Mouse (Mus musculus) hindbrain, postnatal 0 days (tissue): ENCODE measurements around the gene Eef1g. TPM values are rescaled to one million over a fixed set of nuclear protein-coding genes. Genes with fewer than 3 reads are reported as not detected.
"Not testable (repeated sequence)": the region's sequence is repeated elsewhere in the genome, so short reads cannot be mapped to it uniquely, and the experiment has no call there.

ENCODE experiments used
- ATAC-seq: fragments of 200-750 bp; cut with Nextera tagmentation; 2 replicates; pipeline ENCODE4 v1.8.0; 2017; ENCODE audit warnings: mild to moderate bottlenecking, moderate TSS enrichment, moderate library complexity
- DNase-seq: peaks from one replicate; pipeline ENCODE4 v3.0.0-alpha.2; 2015; ENCODE audit warnings: low spot score
- H3K27ac ChIP-seq: fragments of 300-500 bp; sonication (generic); 2 replicates; pipeline ENCODE4 v1.5.1; 2014; ENCODE audit warnings: mild to moderate bottlenecking
- H3K27me3 ChIP-seq: fragments of 300-500 bp; sonication (generic); 2 replicates; pipeline ENCODE4 v1.6.1; 2014; ENCODE audit warnings: low read length, mixed read lengths; ENCODE audit not compliant: insufficient read depth
- H3K36me3 ChIP-seq: fragments of 300-500 bp; sonication (generic); 2 replicates; pipeline ENCODE4 v1.6.1; 2014; ENCODE audit warnings: low read length, mixed read lengths; ENCODE audit not compliant: insufficient read depth
- H3K4me1 ChIP-seq: fragments of 300-500 bp; sonication (generic); 2 replicates; pipeline ENCODE4 v1.6.1; 2014; ENCODE audit warnings: antibody characterized with exemption, low read length, mixed read lengths; ENCODE audit not compliant: insufficient read depth
- H3K4me2 ChIP-seq: fragments of 300-500 bp; sonication (generic); 2 replicates; pipeline ENCODE4 v1.6.1; 2014; ENCODE audit warnings: low read depth, mild to moderate bottlenecking, low read length, moderate library complexity, mixed read lengths
- H3K4me3 ChIP-seq: fragments of 300-500 bp; sonication (generic); 2 replicates; pipeline ENCODE4 v1.5.1; 2014; ENCODE audit warnings: low read length
- H3K9ac ChIP-seq: fragments of 300-500 bp; sonication (generic); replicated peaks from 2 replicates; pipeline ENCODE4 v1.6.1; 2014; ENCODE audit warnings: mild to moderate bottlenecking, low read length, moderate library complexity, mixed read lengths
- H3K9me3 ChIP-seq: fragments of 300-500 bp; sonication (generic); 2 replicates; pipeline ENCODE4 v1.6.1; 2016; ENCODE audit warnings: low read length, mixed read lengths
- CTCF ChIP-seq: IDR thresholded peaks from 2 replicates; pipeline ENCODE4 v1.5.1; 2016; ENCODE audit warnings: antibody characterized with exemption, control low read depth, low read depth
- WGBS: fragments of 180-500 bp; shearing (Covaris S2); extraction: QIAGEN DNeasy Blood & Tissue Kit; methylation state at CpG from one replicate; pipeline ENCODE4 v1.1.7; 2014; 5-methylcytosine and 5-hydroxymethylcytosine counted together
- polyA plus RNA-seq: library from polyadenylated mRNA; unstranded; fragments of >200 nt; fragmentation: Nextera tagmentation; extraction: Ambion mirVana; gene quantifications from 2 replicates; pipeline ENCODE4 v1.2.1, GENCODE M21; 2015
- total RNA-seq: library from RNA; depleted of rRNA; stranded (reverse); fragments of >200 nt; gene quantifications from 2 replicates; pipeline ENCODE4 v1.2.3, GENCODE M21; 2014

The Eef1g gene
- total and polyA plus RNA-seq, 2 experiments from 2014 or later: 256 to 469 TPM

DNA sequence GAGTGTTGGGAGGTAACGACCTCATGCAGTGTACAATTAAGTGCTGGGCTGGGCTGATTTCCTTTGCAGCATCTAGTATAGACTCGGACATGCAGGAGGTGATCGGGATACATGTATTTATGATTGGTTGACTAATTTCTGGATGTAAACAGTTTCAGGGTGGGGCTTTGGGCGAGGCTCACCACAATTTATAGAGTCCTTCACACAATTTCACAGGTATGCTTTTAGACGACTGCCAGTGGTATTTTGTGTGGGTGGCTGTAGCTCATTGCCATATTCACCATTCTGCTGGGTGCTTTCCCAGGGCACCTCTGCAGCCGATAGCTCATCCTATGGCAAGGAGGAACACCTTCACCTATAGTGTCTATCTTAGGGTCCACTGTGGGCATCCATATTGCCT, 31.7 kb downstream of the Eef1g start:
- Histone ChIP-seq H3K9ac (no peak overlapping the region), H3K4me3 (no peak overlapping the region), H3K27me3 (no peaks in the 10 kb centered on the region), H3K4me1 (no peaks in the 10 kb centered on the region), H3K9me3 (no peaks in the 10 kb centered on the region), H3K4me2 (no peak overlapping the region), H3K36me3 (no peaks in the 10 kb centered on the region), H3K27ac (no peak overlapping the region)
- DNase-seq: no peak
- no peak for ATAC-seq
- TF ChIP-seq CTCF: no peak
- WGBS: 81% methylated on average over 6 of the region's 6 CpGs

DNA sequence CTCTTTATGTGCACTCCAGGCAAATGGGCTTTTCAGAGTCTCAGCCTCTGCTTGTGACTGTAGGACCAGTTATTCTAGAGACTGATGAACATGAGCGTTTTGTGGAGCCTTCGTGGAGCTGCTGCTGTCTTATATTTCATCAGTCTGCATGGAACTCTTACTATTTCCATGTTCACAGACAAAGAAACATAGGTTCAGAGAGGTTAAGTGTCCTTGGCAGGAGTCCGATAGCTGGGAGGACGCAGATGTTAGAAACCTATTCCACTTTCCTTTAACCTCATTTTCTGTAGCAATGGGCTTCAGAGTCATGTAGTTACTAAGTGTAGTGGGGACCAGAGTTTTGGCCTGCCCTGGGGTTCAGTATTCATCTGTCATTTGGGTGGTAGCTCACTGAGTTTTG, 32.4 kb downstream of the Eef1g start:
- H3K9ac ChIP-seq: no peak overlapping the region
- no peak overlapping the region for H3K4me2 ChIP-seq
- H3K9me3 ChIP-seq: no peaks in the 10 kb centered on the region
- H3K4me3 ChIP-seq: no peak overlapping the region
- H3K27ac ChIP-seq: no peak overlapping the region
- no peaks in the 10 kb centered on the region for H3K36me3 ChIP-seq
- ATAC-seq (no peak), DNase-seq (no peak)
- WGBS: 81% methylated on average over 4 of the region's 4 CpGs
- no peak for TF ChIP-seq CTCF
- no peaks in the 10 kb centered on the region for H3K4me1 ChIP-seq
- no peaks in the 10 kb centered on the region for H3K27me3 ChIP-seq

DNA sequence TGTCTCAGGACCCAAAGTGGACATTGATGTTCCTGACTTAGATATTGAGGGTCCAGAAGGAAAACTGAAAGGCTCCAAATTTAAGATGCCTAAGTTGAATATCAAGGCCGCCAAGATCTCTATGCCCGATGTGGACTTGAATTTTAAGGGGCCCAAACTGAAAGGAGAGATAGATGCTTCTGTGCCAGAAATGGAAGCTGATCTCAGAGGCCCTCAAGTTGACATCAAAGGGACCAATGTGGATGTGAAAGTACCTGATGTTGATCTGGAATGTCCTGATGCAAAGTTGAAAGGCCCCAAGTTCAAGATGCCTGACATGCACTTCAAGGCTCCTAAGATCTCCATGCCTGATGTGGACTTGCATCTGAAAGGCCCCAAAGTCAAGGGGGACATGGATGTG, 40.1 kb downstream of the Eef1g start:
- not testable (repeated sequence) for H3K4me3 ChIP-seq, H3K36me3 ChIP-seq, H3K4me2 ChIP-seq, H3K4me1 ChIP-seq, DNase-seq, ATAC-seq, H3K9ac ChIP-seq, H3K27me3 ChIP-seq, H3K27ac ChIP-seq, H3K9me3 ChIP-seq
- 97% methylated on average over 2 of the region's 2 CpGs for WGBS

DNA sequence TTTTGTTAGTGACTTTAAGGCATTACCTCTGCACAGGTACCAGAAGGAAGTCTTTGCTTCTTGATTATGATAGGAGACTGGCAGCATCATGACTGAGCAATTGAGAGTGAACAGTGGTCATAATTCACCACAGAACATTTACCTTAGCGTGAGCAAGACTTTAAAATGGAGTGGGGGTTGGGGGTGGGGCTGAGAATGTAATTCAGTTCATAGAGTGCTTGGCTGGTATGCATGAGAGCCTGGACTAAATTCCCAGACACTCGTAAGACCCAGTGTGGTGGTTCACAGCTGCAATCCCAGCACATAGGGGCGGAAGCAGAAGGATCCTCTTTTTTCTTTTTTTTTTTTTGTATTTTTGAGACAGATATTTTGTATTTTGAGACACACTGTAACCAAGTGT, 52.5 kb downstream of the Eef1g start:
- Histone ChIP-seq H3K27me3 (no peaks in the 10 kb centered on the region), H3K36me3 (no peaks in the 10 kb centered on the region), H3K4me3 (no peak overlapping the region), H3K9ac (no peak overlapping the region), H3K27ac (no peak overlapping the region), H3K4me2 (no peak overlapping the region), H3K4me1 (no peaks in the 10 kb centered on the region), H3K9me3 (no peaks in the 10 kb centered on the region)
- no peak for TF ChIP-seq CTCF
- ATAC-seq (no peak), DNase-seq (no peak)
- WGBS: 92% methylated on average over 3 of the region's 3 CpGs

GRCm38 (mm10) chr19:9023021-9023778, 56.4 kb downstream of the Eef1g start:
- peaks cover 14% of the 10 kb centered on the region; the same call in 1 of the 2 replicates for H3K4me1 ChIP-seq
- no peaks in the 10 kb centered on the region for H3K27me3 ChIP-seq
- 44% methylated on average over 11 of the region's 11 CpGs for WGBS
- H3K9me3 ChIP-seq: no peaks in the 10 kb centered on the region
- peak overlapping the region; percentile 51; the same call in 1 of the 2 replicates for H3K27ac ChIP-seq
- no peak overlapping the region for H3K4me3 ChIP-seq
- DNase-seq (peak; percentile 21), ATAC-seq (no peak; the same call in 1 of the 2 replicates)
- TF ChIP-seq CTCF: no peak
- no peaks in the 10 kb centered on the region for H3K36me3 ChIP-seq
- no peak overlapping the region for H3K4me2 ChIP-seq
- no peak overlapping the region for H3K9ac ChIP-seq

GRCm38 (mm10) chr19:9025562-9026257, 58.9 kb downstream of the Eef1g start:
- no peak for ATAC-seq
- Histone ChIP-seq H3K27ac (no peak overlapping the region), H3K9ac (no peak overlapping the region), H3K4me2 (no peak overlapping the region), H3K4me3 (no peak overlapping the region), H3K27me3 (no peaks in the 10 kb centered on the region), H3K4me1 (peaks cover 19% of the 10 kb centered on the region; the same call in 1 of the 2 replicates), H3K9me3 (no peaks in the 10 kb centered on the region), H3K36me3 (no peaks in the 10 kb centered on the region)
- DNase-seq: no peak
- no peak for TF ChIP-seq CTCF
- 82% methylated on average over 5 of the region's 5 CpGs for WGBS

DNA sequence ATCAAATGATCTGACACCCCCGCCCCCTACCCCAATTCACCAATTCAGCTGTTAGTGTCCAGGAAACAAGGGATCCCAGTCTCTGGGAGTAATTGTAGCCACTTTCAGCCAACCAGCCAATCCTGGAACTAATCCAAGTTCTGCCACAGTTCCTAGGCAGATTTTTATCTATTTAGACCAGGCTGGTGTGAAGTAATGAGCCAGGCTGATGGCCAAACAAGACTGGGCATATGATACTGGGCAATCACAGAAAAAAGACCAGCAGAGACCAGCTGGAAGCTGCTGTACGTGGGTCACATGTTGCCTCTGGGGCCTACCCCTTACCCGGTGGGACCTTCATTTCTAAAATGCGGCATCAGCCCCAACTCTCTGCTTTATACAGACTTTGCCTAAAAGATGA, 59.8 kb downstream of the Eef1g start:
- no peak overlapping the region for H3K4me3 ChIP-seq
- no peak for TF ChIP-seq CTCF
- ATAC-seq (peak; percentile 83), DNase-seq (peak; percentile 85)
- peaks cover 19% of the 10 kb centered on the region; the same call in 1 of the 2 replicates for H3K4me1 ChIP-seq
- H3K27me3 ChIP-seq: no peaks in the 10 kb centered on the region
- 53% methylated on average over 4 of the region's 4 CpGs for WGBS
- H3K27ac ChIP-seq: peak overlapping the region; percentile 45; the same call in 1 of the 2 replicates
- H3K9me3 ChIP-seq: no peaks in the 10 kb centered on the region
- H3K4me2 ChIP-seq: no peak overlapping the region
- H3K36me3 ChIP-seq: no peaks in the 10 kb centered on the region
- no peak overlapping the region for H3K9ac ChIP-seq
